Mouse (Mus musculus) lung, adult 2 months (tissue): Measurements from ENCODE around the gene Cmtm1. TPM values are rescaled to one million over a fixed set of nuclear protein-coding genes. Genes with fewer than 3 reads are reported as not detected.
"Not testable (repeated sequence)": the region's sequence is repeated elsewhere in the genome, so short reads cannot be mapped to it uniquely, and the experiment has no call there.

Experiments used
- DNase-seq: peaks from one replicate; pipeline ENCODE4 v3.0.0; 2022
- H3K4me1 ChIP-seq: fragments of 200-500 bp; 2 replicates; pipeline ENCODE4 v1.6.1; 2011; ENCODE audit warnings: low read length; ENCODE audit not compliant: control insufficient read depth, insufficient read depth
- H3K4me3 ChIP-seq: fragments of 200-500 bp; replicated peaks from 2 replicates; pipeline ENCODE3; 2011; ENCODE audit warnings: low read depth, mild to moderate bottlenecking, control low read depth, low read length; ENCODE audit errors: extremely low read depth
- CTCF ChIP-seq: fragments of 200-500 bp; IDR thresholded peaks from 2 replicates; pipeline ENCODE4 v1.5.1; 2011; ENCODE audit warnings: mild to moderate bottlenecking, low read length, control low read depth; ENCODE audit not compliant: insufficient read depth
- POLR2A ChIP-seq: fragments of 200-500 bp; IDR thresholded peaks from 2 replicates; pipeline ENCODE4 v1.6.1; 2011; ENCODE audit warnings: low read depth, mild to moderate bottlenecking, control low read depth, low read length, borderline replicate concordance; ENCODE audit errors: extremely low read depth
- WGBS: fragments of 180-500 bp; shearing (Covaris S2); methylation state at CpG from one replicate; pipeline ENCODE4 v1.1.7; 2018; 5-methylcytosine and 5-hydroxymethylcytosine counted together
- polyA plus RNA-seq: library from polyadenylated mRNA; depleted of rRNA; stranded (reverse); fragments of >200 nt; gene quantifications from 2 replicates; pipeline ENCODE4 v1.2.3, GENCODE M21; 2012

Gene Cmtm1
- polyA plus RNA-seq, 1 experiment: not detected

DNA sequence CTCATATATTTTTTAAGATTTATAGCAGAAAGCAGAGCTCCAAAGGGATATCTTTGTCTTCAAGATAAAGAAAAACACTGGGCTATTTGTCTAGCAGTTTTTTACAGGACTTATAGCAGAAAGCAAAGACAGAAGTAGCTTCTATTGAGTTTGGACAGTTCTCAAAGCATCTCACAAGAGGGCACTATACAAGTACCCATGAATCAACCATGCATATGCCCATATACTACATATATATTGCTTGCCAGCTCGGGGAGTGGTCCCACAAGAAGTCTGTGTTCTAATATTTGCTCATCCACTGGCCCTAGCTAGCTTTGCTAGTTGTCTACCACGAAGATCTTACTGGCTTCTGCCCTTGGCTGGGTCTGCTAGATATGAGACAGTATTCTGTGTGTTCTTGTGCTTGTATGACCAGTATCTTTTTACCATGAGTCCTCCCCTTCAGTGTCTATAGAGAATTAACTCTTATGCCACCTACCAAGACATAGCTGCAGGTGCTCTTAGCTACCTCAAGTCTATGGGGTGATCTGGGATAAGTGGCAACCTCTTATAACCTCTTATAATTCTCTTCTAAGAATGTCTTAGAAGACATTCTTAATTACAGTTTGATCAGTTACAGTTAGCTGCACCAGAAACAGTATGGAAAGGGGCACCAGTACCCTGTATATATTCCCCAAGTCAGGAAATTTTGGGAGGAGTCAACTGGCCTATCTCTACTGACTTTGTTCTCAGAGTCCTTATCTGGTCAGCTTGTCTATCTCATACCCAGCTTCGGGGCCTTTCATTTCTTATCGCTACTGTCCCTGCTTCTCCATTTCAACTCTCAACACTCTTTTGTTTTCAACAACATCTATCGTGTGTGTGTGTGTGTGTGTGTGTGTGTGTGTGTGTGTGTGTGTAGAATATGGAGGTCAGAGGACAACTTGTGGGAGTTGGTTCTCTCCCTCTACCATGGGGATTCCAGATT is 23.0 kb upstream of the Cmtm1 start:
- DNase-seq: no peak
- H3K4me1 ChIP-seq: peaks cover 2% of the 10 kb centered on the region; the same call in 1 of the 2 replicates
- TF ChIP-seq POLR2A (no peak), CTCF (no peak)
- no peak overlapping the region for H3K4me3 ChIP-seq
- 65% methylated on average over 5 of the region's 5 CpGs for WGBS

DNA sequence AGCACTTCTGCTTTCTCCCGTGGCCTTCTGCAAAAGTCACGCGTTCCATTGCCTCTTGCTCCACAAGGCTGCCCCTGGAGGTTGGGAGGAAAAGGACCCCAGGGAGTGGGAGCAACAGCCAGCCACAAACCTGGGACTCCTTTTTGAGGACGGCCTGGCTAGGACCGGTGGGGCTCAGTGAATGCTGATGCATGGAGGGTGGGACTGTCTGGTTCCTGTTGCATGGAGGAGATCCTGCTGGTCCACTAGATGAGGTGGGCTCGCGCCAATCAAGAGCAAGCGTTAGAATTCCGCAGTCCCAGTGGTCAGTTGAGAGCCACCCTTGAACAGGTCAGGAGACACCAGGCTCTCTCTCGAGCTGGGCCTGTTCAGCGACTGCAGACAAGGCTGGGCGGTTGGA is 12.0 kb upstream of the Cmtm1 start, which contains the start of gene Cmtm2b:
Gene Cmtm2b, plus strand, starts transcription at position 301 of the 400 bp plus-strand sequence.
- not testable (repeated sequence) for H3K4me1 ChIP-seq, DNase-seq, H3K4me3 ChIP-seq
- WGBS: 88% methylated on average over 11 of the region's 12 CpGs

GRCm38 (mm10) chr8:104321267-104321666 is 11.3 kb upstream of the Cmtm1 start, which contains the start of gene Gm11020:
Gene Gm11020, plus strand, starts transcription at chr8:104321567.
- not testable (repeated sequence) for DNase-seq, H3K4me3 ChIP-seq, H3K4me1 ChIP-seq
- 84% methylated on average over 11 of the region's 11 CpGs for WGBS

GRCm38 (mm10) chr8:104313311-104313710 is 3.4 kb upstream of the Cmtm1 start:
- Histone ChIP-seq H3K4me3 (no peak overlapping the region), H3K4me1 (no peaks in the 10 kb centered on the region)
- DNase-seq: no peak
- WGBS: 24% methylated on average over 4 of the region's 4 CpGs
- no peak for TF ChIP-seq POLR2A
- TF ChIP-seq CTCF: peak; percentile 70

DNA sequence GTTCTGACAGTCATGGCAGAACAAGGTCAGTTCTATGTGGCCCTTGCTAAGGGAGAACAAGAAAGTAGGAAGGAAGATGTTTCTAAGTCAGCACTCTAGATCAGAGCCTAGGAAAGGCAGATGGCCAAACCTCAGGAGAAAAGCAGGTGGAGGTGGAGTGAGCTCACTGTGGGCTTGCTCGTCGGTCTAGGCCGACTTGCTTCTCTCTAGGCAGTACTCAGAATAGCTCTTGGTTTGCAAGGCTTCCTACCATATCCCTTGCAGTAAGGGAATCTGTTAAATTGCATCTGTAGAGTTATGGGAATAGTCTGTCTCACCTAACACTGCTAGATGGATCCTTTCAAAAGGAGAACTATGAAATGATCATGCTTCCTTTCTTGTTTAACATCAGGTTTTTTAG is 2.1 kb upstream of the Cmtm1 start:
- WGBS: 84% methylated on average over 3 of the region's 3 CpGs
- not testable (repeated sequence) for H3K4me1 ChIP-seq, DNase-seq, H3K4me3 ChIP-seq

- not testable (repeated sequence) for DNase-seq, H3K4me1 ChIP-seq
- 50% methylated on average over 6 of the region's 6 CpGs for WGBS
Observed at GRCm38 (mm10) chr8:104308341-104308740, 1.6 kb downstream of the Cmtm1 start.

GRCm38 (mm10) chr8:104304962-104305361 is 5.0 kb downstream of the Cmtm1 start:
- no peak for DNase-seq
- Histone ChIP-seq H3K4me1 (no peaks in the 10 kb centered on the region), H3K4me3 (no peak overlapping the region)
- 85% methylated on average over 11 of the region's 11 CpGs for WGBS
- TF ChIP-seq CTCF: no peak
- no peak for TF ChIP-seq POLR2A

More at GRCm38 (mm10) chr8:104308341-104308740, 1.6 kb downstream of the Cmtm1 start:
- not testable (repeated sequence) for H3K4me3 ChIP-seq

DNA sequence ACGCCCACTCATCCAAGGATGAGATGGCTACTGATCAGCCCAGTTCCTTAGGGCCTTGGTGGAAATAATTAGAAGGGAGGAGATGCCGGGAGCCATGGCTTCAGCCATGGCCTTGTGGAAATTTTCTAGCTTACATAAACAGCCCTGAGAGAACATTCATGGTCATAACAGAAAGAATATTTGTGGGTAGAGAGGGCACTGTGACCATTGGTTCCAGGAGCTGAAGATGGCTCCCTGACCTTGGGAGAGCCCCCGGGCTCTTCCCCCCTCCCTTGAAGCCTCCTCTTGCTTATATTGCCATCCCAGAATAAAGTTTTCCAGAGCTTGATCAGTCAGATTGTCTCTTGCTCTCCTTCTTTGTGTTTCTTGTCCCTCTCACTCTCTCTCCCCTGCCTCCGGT is 7.4 kb downstream of the Cmtm1 start:
- DNase-seq, H3K4me3 ChIP-seq, H3K4me1 ChIP-seq: not testable (repeated sequence)
- WGBS: 89% methylated on average over 4 of the region's 4 CpGs

DNA sequence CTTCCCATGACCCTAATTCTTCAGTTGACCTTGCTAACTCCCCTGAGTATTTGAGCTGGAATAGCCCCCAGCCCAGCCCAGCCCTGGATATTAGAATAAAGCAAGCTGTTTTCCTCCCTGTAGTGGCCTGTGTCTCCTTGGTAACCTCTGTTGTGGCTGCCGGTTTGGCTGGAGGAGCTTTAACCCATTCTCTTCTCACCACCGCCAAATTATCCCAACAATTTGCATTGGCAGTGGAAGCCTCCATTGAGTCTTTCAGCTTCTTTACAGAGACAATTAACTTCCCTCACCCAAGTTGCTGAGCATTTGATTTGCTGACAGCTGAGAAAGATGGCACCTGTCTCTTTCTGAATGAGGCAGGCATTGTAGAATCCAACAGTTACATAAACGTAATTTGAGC is 8.4 kb downstream of the Cmtm1 start:
- DNase-seq, H3K4me3 ChIP-seq, H3K4me1 ChIP-seq: not testable (repeated sequence)
- 24% methylated on average over 3 of the region's 3 CpGs for WGBS

DNA sequence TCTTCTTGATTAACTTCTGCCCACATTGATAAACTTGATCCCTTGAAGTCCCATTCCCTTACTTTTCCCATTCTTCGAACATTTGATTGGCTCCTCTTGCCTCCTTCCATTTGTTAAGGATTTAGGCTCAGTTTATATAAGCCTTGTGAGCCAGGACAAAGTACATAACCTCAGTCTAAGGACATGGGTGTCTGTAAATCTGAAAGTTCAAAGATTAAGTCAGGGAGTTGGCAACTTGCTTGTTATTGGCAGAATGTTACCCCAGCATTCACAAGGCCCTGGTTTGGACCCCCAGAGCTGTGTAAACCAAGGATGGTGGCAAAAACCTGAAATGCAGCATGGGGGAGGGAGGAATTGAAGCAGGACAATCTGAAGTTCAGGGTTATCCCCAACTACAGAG is 15.5 kb downstream of the Cmtm1 start:
- WGBS: 68% methylated on average over 1 of the region's 1 CpGs
- Histone ChIP-seq H3K4me3 (no peak overlapping the region), H3K4me1 (no peaks in the 10 kb centered on the region)
- no peak for TF ChIP-seq POLR2A
- DNase-seq: no peak

- H3K4me3 ChIP-seq, H3K4me1 ChIP-seq, DNase-seq: not testable (repeated sequence)
- 80% methylated on average over 12 of the region's 12 CpGs for WGBS
Observed at GRCm38 (mm10) chr8:104293081-104293480, 16.9 kb downstream of the Cmtm1 start, which contains the start of gene Cmtm2a. Gene Cmtm2a, minus strand, starts transcription at chr8:104293181.
